Mouse (Mus musculus) embryonic facial prominence, embryonic 12.5 days (tissue): ENCODE data around the gene Psmd6. TPM values are rescaled to one million over a fixed set of nuclear protein-coding genes. Genes with fewer than 3 reads are reported as not detected.

ENCODE experiments used
- ATAC-seq: fragments of 200-750 bp; cut with Nextera tagmentation; 2 replicates; pipeline ENCODE4 v1.8.0; 2017; ENCODE audit not compliant: insufficient number of reproducible peaks, insufficient read depth, low FRiP score, low TSS enrichment
- H3K27ac ChIP-seq: fragments of 300-500 bp; sonication (generic); 2 replicates; pipeline ENCODE4 v1.5.1; 2016; ENCODE audit warnings: mild to moderate bottlenecking
- H3K27me3 ChIP-seq: fragments of 300-500 bp; sonication (generic); 2 replicates; pipeline ENCODE4 v1.6.1; 2016; ENCODE audit warnings: mild to moderate bottlenecking, moderate library complexity
- H3K36me3 ChIP-seq: fragments of 300-500 bp; sonication (generic); 2 replicates; pipeline ENCODE4 v1.6.1; 2016; ENCODE audit warnings: mild to moderate bottlenecking
- H3K4me1 ChIP-seq: fragments of 300-500 bp; sonication (generic); 2 replicates; pipeline ENCODE4 v1.6.1; 2016
- H3K4me2 ChIP-seq: fragments of 300-500 bp; sonication (generic); replicated peaks from 2 replicates; pipeline ENCODE4 v1.6.1; 2016; ENCODE audit warnings: mild to moderate bottlenecking, moderate library complexity
- H3K4me3 ChIP-seq: fragments of 300-500 bp; sonication (generic); 2 replicates; pipeline ENCODE4 v1.5.1; 2016; ENCODE audit warnings: mild to moderate bottlenecking
- H3K9ac ChIP-seq: fragments of 300-500 bp; sonication (generic); 2 replicates; pipeline ENCODE4 v1.6.1; 2016; ENCODE audit warnings: mild to moderate bottlenecking, moderate library complexity
- H3K9me3 ChIP-seq: fragments of 300-500 bp; sonication (generic); 2 replicates; pipeline ENCODE4 v1.6.1; 2016; ENCODE audit warnings: mild to moderate bottlenecking, moderate library complexity
- WGBS: fragments of 180-500 bp; shearing (Covaris S2); methylation state at CpG from one replicate; pipeline ENCODE4 v1.1.7; 2016; 5-methylcytosine and 5-hydroxymethylcytosine counted together
- polyA plus RNA-seq: library from polyadenylated mRNA; unstranded; fragments of >200 nt; fragmentation: Nextera tagmentation; extraction: Ambion mirVana; gene quantifications from 2 replicates; pipeline ENCODE4 v1.2.1, GENCODE M21; 2016

Gene Psmd6
- polyA plus RNA-seq, 1 experiment from 2014 or later: 268 TPM

DNA sequence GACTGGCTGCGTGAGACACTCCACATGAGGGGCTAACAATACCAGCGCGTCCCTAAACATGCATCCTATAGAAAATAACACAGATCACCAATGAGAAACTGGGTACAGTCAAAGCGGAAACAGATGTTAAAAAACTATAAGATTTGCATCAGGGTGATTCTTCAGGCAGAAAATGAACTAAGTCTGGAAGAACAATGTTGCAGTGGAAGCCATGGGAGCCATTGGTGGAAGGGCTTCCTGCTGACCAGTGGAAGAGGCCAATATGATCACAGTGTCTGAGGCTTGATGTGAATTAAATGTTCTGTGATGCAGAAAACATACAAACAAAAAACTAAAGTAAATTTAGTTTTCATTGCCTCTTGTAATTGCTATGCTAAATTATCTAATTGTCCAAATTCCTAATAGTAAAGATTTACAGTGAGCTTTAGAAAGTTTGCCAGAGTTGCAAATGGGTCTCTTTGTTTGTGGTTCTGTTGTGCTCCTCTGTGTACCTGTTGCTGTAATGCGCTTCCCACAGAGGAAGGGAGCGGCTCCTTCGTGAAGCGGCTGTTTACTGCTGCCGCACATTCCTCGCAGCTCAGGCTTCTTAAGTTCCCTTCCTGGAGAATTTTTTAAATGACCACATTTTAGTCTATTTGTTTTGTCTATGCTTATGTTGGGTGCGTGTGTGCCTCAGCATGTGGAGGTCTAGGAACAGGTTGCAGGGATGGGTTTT lies 58.1 kb downstream of the Psmd6 start:
- Histone ChIP-seq H3K4me1 (peaks cover 14% of the 10 kb centered on the region), H3K27me3 (no peaks in the 10 kb centered on the region), H3K4me2 (no peak overlapping the region), H3K27ac (no peak overlapping the region), H3K4me3 (no peak overlapping the region), H3K36me3 (0 out of 2 replicates have a peak, but pooled peaks cover 4% of the 10 kb centered on the region), H3K9me3 (no peaks in the 10 kb centered on the region), H3K9ac (no peak overlapping the region)
- ATAC-seq: no peak
- 71% methylated on average over 11 of the region's 11 CpGs for WGBS

Other genes starting within 250 kb of the Psmd6 start
- not detected in 2 replicates for gene Gm281, start 206.5 kb downstream of the Psmd6 start, polyA plus RNA-seq
- gene Atxn7, start 159.5 kb downstream of the Psmd6 start, polyA plus RNA-seq: 5.0 and 5.3 TPM in 2 replicates
- gene Thoc7, start 159.1 kb downstream of the Psmd6 start, polyA plus RNA-seq: 191 and 193 TPM in 2 replicates
- 0.10 TPM in 1 of 2 replicates, not detected in the other for gene Olfr720, start 65.9 kb upstream of the Psmd6 start, polyA plus RNA-seq
- not detected in 2 replicates for gene Olfr31, start 201.8 kb upstream of the Psmd6 start, polyA plus RNA-seq
- gene Il3ra, start 225.3 kb upstream of the Psmd6 start, polyA plus RNA-seq: 2.7 and 3.4 TPM in 2 replicates